Mouse (Mus musculus): ENCODE measurements around the gene Gm10272. TPM values are rescaled to one million over a fixed set of nuclear protein-coding genes. Genes with fewer than 3 reads are reported as not detected.

Gene Gm10272
- polyA plus RNA-seq, 2 experiments: not detected

- H3K27ac ChIP-seq: no peak overlapping the region
- H3K4me2 ChIP-seq (ENCODE audit: low read depth): no peak overlapping the region
- H3K36me3 ChIP-seq (replicated peaks; ENCODE audit: control insufficient read depth, insufficient read depth, low read depth): no peaks in the 10 kb centered on the region
- no peak overlapping the region for H3K4me3 ChIP-seq (ENCODE audit: insufficient read depth in 1 of 2, low read depth in 2 of 2, low read length in 2 of 2)
- no peaks in the 10 kb centered on the region for H3K27me3 ChIP-seq (ENCODE audit: control insufficient read depth, insufficient read depth, low read length)
- peak; percentile 48 for TF ChIP-seq CTCF (IDR thresholded peaks at IDR 0.05; ENCODE audit: low read depth)
- TF ChIP-seq EP300 (IDR thresholded peaks at IDR 0.05; ENCODE audit: low read depth): no peak
- no peaks in the 10 kb centered on the region for H3K4me1 ChIP-seq (replicated peaks; ENCODE audit: control insufficient read depth in 2 of 2, insufficient read depth in 2 of 2, low read length in 1 of 2)
- DNase-seq (ENCODE audit: low read depth in 3 of 3, low spot score in 3 of 3) (no peak), ATAC-seq (ENCODE audit: insufficient read depth) (no peak)
- WGBS (ENCODE audit: insufficient replicate concordance): 57% methylated on average over 8 of the region's 8 CpGs
- H3K9ac ChIP-seq (replicated peaks): no peak overlapping the region
- H3K9me3 ChIP-seq (ENCODE audit: control insufficient read depth, low read length): no peaks in the 10 kb centered on the region
Observed at GRCm38 (mm10) chr10:77724855-77725254, 18.4 kb downstream of the Gm10272 start.

GRCm38 (mm10) chr10:77726186-77726585, 19.8 kb downstream of the Gm10272 start, which contains the start of gene Gm10100:
TSS of gene Gm10100 (plus strand) at chr10:77726486.
- ATAC-seq (ENCODE audit: insufficient read depth) (no peak), DNase-seq (ENCODE audit: low read depth in 3 of 3, low spot score in 3 of 3) (no peak)
- no peak within 1 kb of the TSS for H3K4me2 ChIP-seq (ENCODE audit: low read depth)
- WGBS (ENCODE audit: insufficient replicate concordance): 14% methylated on average over 3 of the region's 3 CpGs
- no peak for TF ChIP-seq EP300 (IDR thresholded peaks at IDR 0.05; ENCODE audit: low read depth)
- no peak for TF ChIP-seq CTCF (IDR thresholded peaks at IDR 0.05; ENCODE audit: low read depth)
- H3K9ac ChIP-seq (replicated peaks): no peak within 1 kb of the TSS
- H3K36me3 ChIP-seq (replicated peaks; ENCODE audit: control insufficient read depth, insufficient read depth, low read depth): no peaks in the 10 kb centered on the region
- H3K27me3 ChIP-seq (ENCODE audit: control insufficient read depth, insufficient read depth, low read length): no peaks in the 10 kb centered on the region
- no peak within 1 kb of the TSS for H3K27ac ChIP-seq
- no peaks in the 10 kb centered on the region for H3K9me3 ChIP-seq (ENCODE audit: control insufficient read depth, low read length)
- H3K4me1 ChIP-seq (replicated peaks; ENCODE audit: control insufficient read depth in 2 of 2, insufficient read depth in 2 of 2, low read length in 1 of 2): no peaks in the 10 kb centered on the region
- no peak within 1 kb of the TSS for H3K4me3 ChIP-seq (ENCODE audit: insufficient read depth in 1 of 2, low read depth in 2 of 2, low read length in 2 of 2)

- Histone ChIP-seq H3K27me3 (ENCODE audit: control insufficient read depth, insufficient read depth, low read length) (no peaks in the 10 kb centered on the region), H3K4me3 (ENCODE audit: insufficient read depth in 1 of 2, low read depth in 2 of 2, low read length in 2 of 2) (no peak overlapping the region), H3K4me2 (ENCODE audit: low read depth) (no peak overlapping the region), H3K27ac (no peak overlapping the region), H3K9ac (replicated peaks) (no peak overlapping the region), H3K4me1 (replicated peaks; ENCODE audit: control insufficient read depth in 2 of 2, insufficient read depth in 2 of 2, low read length in 1 of 2) (no peaks in the 10 kb centered on the region), H3K36me3 (replicated peaks; ENCODE audit: control insufficient read depth, insufficient read depth, low read depth) (no peaks in the 10 kb centered on the region), H3K9me3 (ENCODE audit: control insufficient read depth, low read length) (no peaks in the 10 kb centered on the region)
- ATAC-seq (ENCODE audit: insufficient read depth): no peak
- WGBS (ENCODE audit: insufficient replicate concordance): 41% methylated on average over 4 of the region's 4 CpGs
- no peak for DNase-seq (ENCODE audit: low read depth in 3 of 3, low spot score in 3 of 3)
- TF ChIP-seq EP300 (IDR thresholded peaks at IDR 0.05; ENCODE audit: low read depth) (no peak), CTCF (IDR thresholded peaks at IDR 0.05; ENCODE audit: low read depth) (no peak)
Observed at GRCm38 (mm10) chr10:77728280-77728679, 21.9 kb downstream of the Gm10272 start.

GRCm38 (mm10) chr10:77729241-77729640, 22.8 kb downstream of the Gm10272 start:
- WGBS (ENCODE audit: insufficient replicate concordance): 36% methylated on average over 4 of the region's 4 CpGs

DNA sequence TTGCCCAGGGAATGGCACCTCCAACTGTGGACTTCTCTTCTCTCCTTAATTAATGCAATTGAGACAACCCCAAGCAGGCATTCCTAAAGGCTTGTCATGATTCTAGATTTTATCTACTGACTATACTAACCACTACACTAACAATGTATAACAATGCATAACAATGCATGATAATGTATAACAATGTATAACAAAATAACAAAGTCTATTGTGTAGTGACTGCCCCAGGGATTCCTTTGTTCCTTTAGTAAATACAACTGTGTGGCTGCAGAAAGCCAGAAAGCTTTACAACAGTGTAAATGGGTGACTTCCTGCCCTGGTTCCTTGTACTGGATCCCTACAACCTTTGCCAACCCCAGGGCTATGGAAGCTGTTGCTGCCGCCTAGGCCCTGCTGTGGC, 29.5 kb downstream of the Gm10272 start:
- H3K9ac ChIP-seq (replicated peaks): no peak overlapping the region
- WGBS (ENCODE audit: insufficient replicate concordance): 66% methylated on average over 1 of the region's 1 CpGs

More at GRCm38 (mm10) chr10:77729241-77729640, 22.8 kb downstream of the Gm10272 start:
- ATAC-seq (ENCODE audit: insufficient read depth) (no peak), DNase-seq (ENCODE audit: low read depth in 3 of 3, low spot score in 3 of 3) (no peak)
- Histone ChIP-seq H3K36me3 (replicated peaks; ENCODE audit: control insufficient read depth, insufficient read depth, low read depth) (no peaks in the 10 kb centered on the region), H3K4me1 (replicated peaks; ENCODE audit: control insufficient read depth in 2 of 2, insufficient read depth in 2 of 2, low read length in 1 of 2) (no peaks in the 10 kb centered on the region), H3K4me3 (ENCODE audit: insufficient read depth in 1 of 2, low read depth in 2 of 2, low read length in 2 of 2) (no peak overlapping the region), H3K9ac (replicated peaks) (no peak overlapping the region), H3K9me3 (ENCODE audit: control insufficient read depth, low read length) (no peaks in the 10 kb centered on the region), H3K4me2 (ENCODE audit: low read depth) (no peak overlapping the region), H3K27ac (no peak overlapping the region), H3K27me3 (ENCODE audit: control insufficient read depth, insufficient read depth, low read length) (no peaks in the 10 kb centered on the region)
- TF ChIP-seq CTCF (IDR thresholded peaks at IDR 0.05; ENCODE audit: low read depth) (peak; percentile 81), EP300 (IDR thresholded peaks at IDR 0.05; ENCODE audit: low read depth) (no peak)

More for the DNA sequence above, 29.5 kb downstream of the Gm10272 start:
- Histone ChIP-seq H3K9me3 (ENCODE audit: control insufficient read depth, low read length) (no peaks in the 10 kb centered on the region), H3K4me3 (ENCODE audit: insufficient read depth in 1 of 2, low read depth in 2 of 2, low read length in 2 of 2) (no peak overlapping the region), H3K4me1 (replicated peaks; ENCODE audit: control insufficient read depth in 2 of 2, insufficient read depth in 2 of 2, low read length in 1 of 2) (no peaks in the 10 kb centered on the region), H3K27ac (no peak overlapping the region), H3K27me3 (ENCODE audit: control insufficient read depth, insufficient read depth, low read length) (no peaks in the 10 kb centered on the region), H3K36me3 (replicated peaks; ENCODE audit: control insufficient read depth, insufficient read depth, low read depth) (no peaks in the 10 kb centered on the region), H3K4me2 (ENCODE audit: low read depth) (no peak overlapping the region)
- ATAC-seq (ENCODE audit: insufficient read depth) (no peak), DNase-seq (ENCODE audit: low read depth in 3 of 3, low spot score in 3 of 3) (no peak)
- TF ChIP-seq CTCF (IDR thresholded peaks at IDR 0.05; ENCODE audit: low read depth) (no peak), EP300 (IDR thresholded peaks at IDR 0.05; ENCODE audit: low read depth) (no peak)
